Mouse (Mus musculus) neural tube, embryonic 14.5 days (tissue): ENCODE data around the gene Timm8b. TPM values are rescaled to one million over a fixed set of nuclear protein-coding genes. Genes with fewer than 3 reads are reported as not detected.

Experiments
- ATAC-seq: fragments of 200-750 bp; cut with Nextera tagmentation; 2 replicates; pipeline ENCODE4 v1.8.0; 2017; ENCODE audit warnings: low read depth, mild to moderate bottlenecking, moderate TSS enrichment, moderate library complexity
- H3K27ac ChIP-seq: fragments of 300-500 bp; sonication (generic); 2 replicates; pipeline ENCODE4 v1.5.1; 2014; ENCODE audit warnings: low read depth, mild to moderate bottlenecking, control low read depth, low read length, moderate library complexity, mixed read lengths
- H3K27me3 ChIP-seq: fragments of 300-500 bp; sonication (generic); 2 replicates; pipeline ENCODE4 v1.6.1; 2014; ENCODE audit warnings: low read length; ENCODE audit not compliant: control insufficient read depth, insufficient read depth
- H3K36me3 ChIP-seq: fragments of 300-500 bp; sonication (generic); 2 replicates; pipeline ENCODE4 v1.6.1; 2014; ENCODE audit warnings: low read length, mixed read lengths; ENCODE audit not compliant: control insufficient read depth, insufficient read depth
- H3K4me1 ChIP-seq: fragments of 300-500 bp; sonication (generic); 2 replicates; pipeline ENCODE4 v1.6.1; 2014; ENCODE audit warnings: low read length; ENCODE audit not compliant: control insufficient read depth, insufficient read depth
- H3K4me2 ChIP-seq: fragments of 300-500 bp; sonication (generic); 2 replicates; pipeline ENCODE4 v1.6.1; 2014; ENCODE audit warnings: mild to moderate bottlenecking, low read depth, low read length, control low read depth
- H3K4me3 ChIP-seq: fragments of 300-500 bp; sonication (generic); 2 replicates; pipeline ENCODE4 v1.5.1; 2014; ENCODE audit warnings: low read depth, low read length, control low read depth, mixed read lengths
- H3K9ac ChIP-seq: fragments of 300-500 bp; sonication (generic); replicated peaks from 2 replicates; pipeline ENCODE4 v1.6.1; 2014; ENCODE audit warnings: low read depth, mild to moderate bottlenecking, control low read depth, low read length, mixed read lengths
- H3K9me3 ChIP-seq: fragments of 300-500 bp; sonication (generic); 2 replicates; pipeline ENCODE4 v1.6.1; 2016; ENCODE audit warnings: low read length; ENCODE audit not compliant: control insufficient read depth
- WGBS: fragments of 180-500 bp; shearing (Covaris S2); extraction: QIAGEN DNeasy Blood & Tissue Kit; methylation state at CpG from one replicate; pipeline ENCODE4 v1.1.7; 2014; 5-methylcytosine and 5-hydroxymethylcytosine counted together
- polyA plus RNA-seq: library from polyadenylated mRNA; unstranded; fragments of >200 nt; fragmentation: Nextera tagmentation; extraction: Ambion mirVana; gene quantifications from 2 replicates; pipeline ENCODE4 v1.2.1, GENCODE M21; 2014

Timm8b gene
- 375 and 448 TPM in 2 replicates for polyA plus RNA-seq

- H3K4me2 ChIP-seq, result peak within 1 kb of the TSS; percentile 93
- peaks cover 18% of the 10 kb centered on the region for H3K4me1 ChIP-seq
- no peaks in the 10 kb centered on the region for H3K9me3 ChIP-seq
- peak within 1 kb of the TSS; percentile 64 for H3K9ac ChIP-seq
- peak within 1 kb of the TSS; percentile 86 for H3K4me3 ChIP-seq
- peak within 1 kb of the TSS; percentile 75 for H3K27ac ChIP-seq
- ATAC-seq, result peak; percentile 98
- under 1% methylated on average over 48 of the region's 48 CpGs for WGBS
- H3K36me3 ChIP-seq, result peaks cover 30% of the 10 kb centered on the region
- no peaks in the 10 kb centered on the region for H3K27me3 ChIP-seq
These were observed at the start of gene Timm8b, which contains the start of gene Sdhd for GRCm38 (mm10) chr9:50603189-50603997. TSS of gene Timm8b (plus strand) at chr9:50603910. TSS of gene Sdhd (minus strand) at chr9:50603812.

- Histone ChIP-seq H3K27ac (peak within 1 kb of the TSS; percentile 82), H3K4me1 (no peaks in the 10 kb centered on the region), H3K36me3 (no peaks in the 10 kb centered on the region), H3K4me3 (peak within 1 kb of the TSS; percentile 19; the same call in 1 of the 2 replicates), H3K9ac (peak within 1 kb of the TSS; percentile 41; the same call in 1 of the 2 replicates), H3K9me3 (no peaks in the 10 kb centered on the region), H3K4me2 (peak within 1 kb of the TSS; percentile 47), H3K27me3 (no peaks in the 10 kb centered on the region)
- ATAC-seq, result peak; percentile 93
- WGBS, result 17% methylated on average over 12 of the region's 12 CpGs
These were observed 49.2 kb upstream of the Timm8b start, which contains the start of gene Il18 for GRCm38 (mm10) chr9:50554241-50555093. TSS of gene Il18 (plus strand) at chr9:50554827.

GRCm38 (mm10) chr9:50555094-50555446 lies 48.6 kb upstream of the Timm8b start, which contains the start of gene Bco2:
TSS of gene Bco2 (minus strand) at chr9:50555181.
- peak within 1 kb of the TSS; percentile 47 for H3K4me2 ChIP-seq
- 21% methylated on average over 2 of the region's 2 CpGs for WGBS
- H3K9me3 ChIP-seq, result no peaks in the 10 kb centered on the region
- H3K36me3 ChIP-seq, result no peaks in the 10 kb centered on the region
- H3K4me3 ChIP-seq, result peak within 1 kb of the TSS; percentile 19; the same call in 1 of the 2 replicates
- H3K27ac ChIP-seq, result peak within 1 kb of the TSS; percentile 82
- no peak for ATAC-seq
- no peaks in the 10 kb centered on the region for H3K27me3 ChIP-seq
- peak within 1 kb of the TSS; percentile 41; the same call in 1 of the 2 replicates for H3K9ac ChIP-seq
- H3K4me1 ChIP-seq, result no peaks in the 10 kb centered on the region

- no peak for ATAC-seq
- WGBS, result 89% methylated on average over 38 of the region's 38 CpGs
- Histone ChIP-seq H3K4me3 (no peak within 1 kb of the TSS), H3K36me3 (no peaks in the 10 kb centered on the region), H3K27me3 (no peaks in the 10 kb centered on the region), H3K4me2 (no peak within 1 kb of the TSS), H3K9ac (no peak within 1 kb of the TSS), H3K4me1 (no peaks in the 10 kb centered on the region), H3K9me3 (no peaks in the 10 kb centered on the region), H3K27ac (no peak within 1 kb of the TSS)
These were observed 42.4 kb upstream of the Timm8b start, which contains the start of gene Tex12 for GRCm38 (mm10) chr9:50561145-50561917. TSS of gene Tex12 (minus strand) at chr9:50561325.

GRCm38 (mm10) chr9:50561918-50562360 lies 41.8 kb upstream of the Timm8b start:
- H3K9ac ChIP-seq, result no peak overlapping the region
- ATAC-seq, result no peak
- H3K27ac ChIP-seq, result no peak overlapping the region
- WGBS, result 94% methylated on average over 2 of the region's 2 CpGs
- no peaks in the 10 kb centered on the region for H3K36me3 ChIP-seq
- H3K27me3 ChIP-seq, result no peaks in the 10 kb centered on the region
- H3K4me2 ChIP-seq, result no peak overlapping the region
- no peaks in the 10 kb centered on the region for H3K9me3 ChIP-seq
- no peak overlapping the region for H3K4me3 ChIP-seq
- no peaks in the 10 kb centered on the region for H3K4me1 ChIP-seq

- no peaks in the 10 kb centered on the region for H3K27me3 ChIP-seq
- no peak overlapping the region for H3K4me3 ChIP-seq
- no peak overlapping the region for H3K27ac ChIP-seq
- WGBS, result 81% methylated on average over 7 of the region's 7 CpGs
- no peaks in the 10 kb centered on the region for H3K9me3 ChIP-seq
- H3K4me2 ChIP-seq, result no peak overlapping the region
- H3K36me3 ChIP-seq, result no peaks in the 10 kb centered on the region
- H3K4me1 ChIP-seq, result no peaks in the 10 kb centered on the region
- H3K9ac ChIP-seq, result no peak overlapping the region
- ATAC-seq, result no peak
These were observed 38.5 kb upstream of the Timm8b start for GRCm38 (mm10) chr9:50565173-50565572.

GRCm38 (mm10) chr9:50565940-50566339 lies 37.8 kb upstream of the Timm8b start:
- no peak overlapping the region for H3K27ac ChIP-seq
- no peaks in the 10 kb centered on the region for H3K36me3 ChIP-seq
- no peaks in the 10 kb centered on the region for H3K4me1 ChIP-seq
- WGBS, result 86% methylated on average over 4 of the region's 4 CpGs
- H3K4me2 ChIP-seq, result no peak overlapping the region
- no peak for ATAC-seq
- no peaks in the 10 kb centered on the region for H3K27me3 ChIP-seq
- H3K9ac ChIP-seq, result no peak overlapping the region
- no peaks in the 10 kb centered on the region for H3K9me3 ChIP-seq
- no peak overlapping the region for H3K4me3 ChIP-seq

- 91% methylated on average over 4 of the region's 4 CpGs for WGBS
- no peaks in the 10 kb centered on the region for H3K27me3 ChIP-seq
- no peak for ATAC-seq
- no peaks in the 10 kb centered on the region for H3K4me1 ChIP-seq
- no peak overlapping the region for H3K9ac ChIP-seq
- no peak overlapping the region for H3K27ac ChIP-seq
- no peaks in the 10 kb centered on the region for H3K36me3 ChIP-seq
- no peak overlapping the region for H3K4me2 ChIP-seq
- no peak overlapping the region for H3K4me3 ChIP-seq
- H3K9me3 ChIP-seq, result no peaks in the 10 kb centered on the region
These were observed 36.3 kb upstream of the Timm8b start for GRCm38 (mm10) chr9:50567372-50567771.
